8 mouse cellular contexts compared by ENCODE assay signal in the genomic region with DNA sequence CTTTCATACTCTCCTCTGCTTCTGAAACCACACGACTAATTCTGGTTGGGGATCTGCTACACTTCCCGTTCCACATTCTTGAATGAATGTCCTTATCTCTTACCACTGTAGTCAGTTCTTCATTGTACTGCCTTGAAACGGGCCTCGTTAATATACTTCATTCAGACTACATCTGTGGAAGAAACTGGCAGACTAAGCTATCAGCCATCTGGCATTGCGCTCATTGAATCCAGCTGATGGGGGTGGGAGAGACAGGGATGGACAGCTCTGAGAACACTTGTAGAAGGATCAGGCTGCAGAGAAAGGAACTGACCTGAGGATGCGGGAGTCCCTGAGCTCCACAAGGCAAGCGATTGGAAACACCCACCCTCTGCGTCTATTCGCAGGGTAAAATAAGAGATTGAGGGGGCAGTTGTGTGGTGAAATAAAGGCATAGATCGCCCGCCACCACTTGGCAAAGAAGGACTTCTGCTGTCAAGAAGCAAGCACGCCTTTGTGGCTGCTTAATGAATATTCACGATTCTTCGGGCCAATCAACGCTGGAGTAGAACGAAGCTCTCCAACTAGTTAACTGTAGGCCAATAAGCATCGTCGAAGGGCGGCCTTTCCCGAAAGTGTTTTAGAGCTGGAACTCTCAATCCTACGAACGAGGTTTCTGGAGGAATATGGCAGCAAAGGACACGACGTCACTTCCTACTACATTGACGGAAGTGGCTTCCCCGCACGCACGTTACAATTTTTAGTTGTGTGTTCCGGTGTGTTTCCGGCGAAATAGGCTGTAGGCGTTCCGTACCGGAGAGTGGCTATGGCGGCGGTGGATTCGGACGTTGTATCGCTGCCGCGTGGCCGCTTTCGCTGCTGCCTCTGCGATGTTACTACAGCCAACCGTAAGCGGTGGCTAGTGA. TPM values are rescaled to one million over a fixed set of nuclear protein-coding genes. Genes with fewer than 3 reads are reported as not detected.
DNase-seq lines count a peak whose midpoint lies in the region; ATAC-seq and TF ChIP-seq lines count a peak whose summit lies in the region.

A gene (plus strand): TSS at position 713 of the 905 bp plus-strand sequence.

- H3K36me3 ChIP-seq in G1E (replicated peaks) = peaks cover 78% of the 10 kb centered on the region
- H3K36me3 ChIP-seq in forebrain, embryonic 16.5 days (ENCODE audit: control insufficient read depth, insufficient read depth) = peaks cover 28% of the 10 kb centered on the region
- H3K36me3 ChIP-seq in lung, embryonic 14.5 days (ENCODE audit: insufficient read depth) = peaks cover 72% of the 10 kb centered on the region
- peaks cover 40% of the 10 kb centered on the region for H3K36me3 ChIP-seq in thymus, adult 2 months (ENCODE audit: control insufficient read depth, insufficient read depth, low read length)

- TF ChIP-seq POLR2A in olfactory bulb, adult 2 months (IDR thresholded peaks at IDR 0.05; ENCODE audit: insufficient read depth, low read depth, low read length) = no peak
- peak; percentile 43; the same call in 1 of the 2 replicates for TF ChIP-seq POLR2A in thymus, adult 2 months (IDR thresholded peaks at IDR 0.05; ENCODE audit: control insufficient read depth, extremely low read depth, insufficient read depth, low read length, poor library complexity)

- peaks cover 66% of the 10 kb centered on the region for H3K4me1 ChIP-seq in G1E (ENCODE audit: insufficient read depth, low read depth, low read length)
- peaks cover 35% of the 10 kb centered on the region for H3K4me1 ChIP-seq in forebrain, embryonic 16.5 days (replicated peaks; ENCODE audit: control insufficient read depth, insufficient read depth, low read length)
- H3K4me1 ChIP-seq in lung, embryonic 14.5 days (ENCODE audit: insufficient read depth) = no peaks in the 10 kb centered on the region
- no peaks in the 10 kb centered on the region for H3K4me1 ChIP-seq in olfactory bulb, adult 2 months (ENCODE audit: control insufficient read depth, insufficient read depth, low read length)
- peaks cover 10% of the 10 kb centered on the region for H3K4me1 ChIP-seq in thymus, adult 2 months (replicated peaks; ENCODE audit: control insufficient read depth, insufficient read depth, low read length)

- peak within 1 kb of the TSS; percentile 93 for H3K27ac ChIP-seq in forebrain, embryonic 16.5 days (ENCODE audit: low read length)
- peak within 1 kb of the TSS; percentile 93 for H3K27ac ChIP-seq in layer of hippocampus, adult 2 months
- H3K27ac ChIP-seq in lung, embryonic 14.5 days (ENCODE audit: low read depth) = peak within 1 kb of the TSS; percentile 62
- peak within 1 kb of the TSS; percentile 49 for H3K27ac ChIP-seq in olfactory bulb, adult 2 months (ENCODE audit: insufficient read depth, low read depth, low read length)
- H3K27ac ChIP-seq in thymus, adult 2 months (ENCODE audit: control insufficient read depth, insufficient read depth, low read length) = peak within 1 kb of the TSS; percentile 75

- H3K27me3 ChIP-seq in G1E (ENCODE audit: insufficient read depth, low read length) = no peaks in the 10 kb centered on the region
- no peaks in the 10 kb centered on the region for H3K27me3 ChIP-seq in forebrain, embryonic 16.5 days (replicated peaks; ENCODE audit: control insufficient read depth, insufficient read depth, low read length)
- H3K27me3 ChIP-seq in lung, embryonic 14.5 days (ENCODE audit: insufficient read depth, low read length) = no peaks in the 10 kb centered on the region
- H3K27me3 ChIP-seq in thymus, adult 2 months (ENCODE audit: control insufficient read depth, insufficient read depth, low read length) = no peaks in the 10 kb centered on the region

- H3K9ac ChIP-seq in forebrain, embryonic 16.5 days (replicated peaks; ENCODE audit: low read depth, low read length) = peak within 1 kb of the TSS; percentile 73
- H3K9ac ChIP-seq in lung, embryonic 14.5 days = peak within 1 kb of the TSS; percentile 85

- intact Hi-C loops in heart, postnatal 36 days (cut with DNase I) = no loop called here

- under 1% methylated on average over 46 of the region's 46 CpGs for WGBS in forebrain, embryonic 16.5 days
- WGBS in lung, embryonic 14.5 days = 3% methylated on average over 46 of the region's 46 CpGs
- under 1% methylated on average over 46 of the region's 46 CpGs for WGBS in olfactory bulb, adult 2 months
- WGBS in thymus, adult 2 months = 1% methylated on average over 46 of the region's 46 CpGs

- DNase-seq in G1E (ENCODE audit: low spot score) = peak; percentile 76
- DNase-seq in cerebellum, adult 18-20 months = peak; percentile 85 to 91
- DNase-seq in heart, postnatal 36 days = peak; percentile 88 to 92
- peak; percentile 93 to 95 for DNase-seq in layer of hippocampus, adult 2 months (ENCODE audit: low spot score in 2 of 2)
- DNase-seq in lung, embryonic 14.5 days = peak; percentile 100
- DNase-seq in thymus, adult 2 months = peak; percentile 88

- peak within 1 kb of the TSS; percentile 98 for H3K4me2 ChIP-seq in forebrain, embryonic 16.5 days (ENCODE audit: low read length)
- H3K4me2 ChIP-seq in lung, embryonic 14.5 days = peak within 1 kb of the TSS; percentile 84

- peak; percentile 92 for ATAC-seq in G1E (ENCODE audit: extremely low read depth, insufficient number of reproducible peaks, low FRiP score, poor library complexity, severe bottlenecking)
- ATAC-seq in forebrain, embryonic 16.5 days = peak; percentile 96
- ATAC-seq in lung, embryonic 14.5 days (ENCODE audit: insufficient read depth) = peak; percentile 95

- no peak for TF ChIP-seq CTCF in G1E (IDR thresholded peaks at IDR 0.05; ENCODE audit: low read depth, low read length)
- TF ChIP-seq CTCF in layer of hippocampus, adult 2 months (conservative IDR thresholded peaks at IDR 0.05) = peak; percentile 25
- TF ChIP-seq CTCF in lung, embryonic 14.5 days (IDR thresholded peaks at IDR 0.05; ENCODE audit: low read depth) = no peak
- TF ChIP-seq CTCF in olfactory bulb, adult 2 months (IDR thresholded peaks at IDR 0.05; ENCODE audit: insufficient read depth, low read depth, low read length) = no peak
- no peak for TF ChIP-seq CTCF in thymus, adult 2 months (IDR thresholded peaks at IDR 0.05; ENCODE audit: borderline replicate concordance, control insufficient read depth, extremely low read depth, insufficient read depth, low read length, poor library complexity)

- H3K4me3 ChIP-seq in G1E (ENCODE audit: low read depth, low read length) = peak within 1 kb of the TSS; percentile 78
- H3K4me3 ChIP-seq in forebrain, embryonic 16.5 days (replicated peaks; ENCODE audit: low read length) = peak within 1 kb of the TSS; percentile 79
- peak within 1 kb of the TSS; percentile 98 for H3K4me3 ChIP-seq in layer of hippocampus, adult 2 months
- H3K4me3 ChIP-seq in lung, embryonic 14.5 days (ENCODE audit: low read depth, low read length) = peak within 1 kb of the TSS; percentile 83
- peak within 1 kb of the TSS; percentile 72 for H3K4me3 ChIP-seq in olfactory bulb, adult 2 months (ENCODE audit: insufficient read depth, low read depth, low read length)
- H3K4me3 ChIP-seq in thymus, adult 2 months (ENCODE audit: control insufficient read depth, insufficient read depth, low read length) = peak within 1 kb of the TSS; percentile 83

- no peaks in the 10 kb centered on the region for H3K9me3 ChIP-seq in G1E (replicated peaks)
- no peaks in the 10 kb centered on the region for H3K9me3 ChIP-seq in forebrain, embryonic 16.5 days (ENCODE audit: control insufficient read depth, low read length)
- H3K9me3 ChIP-seq in lung, embryonic 14.5 days (ENCODE audit: low read depth, low read length) = no peaks in the 10 kb centered on the region

RNA-seq across cellular contexts. Expression of the gene that starts here (rescaled TPM):
- total RNA-seq in G1E (2014; fragmentation: Nextera tagmentation) = 17.8 and 25.6 TPM in 2 replicates
- 32.3 and 37.3 TPM in 2 replicates for total RNA-seq in G1E (2017)
- polyA plus RNA-seq in G1E (2012) = 60.9 and 74.1 TPM in 2 replicates
- polyA plus RNA-seq in forebrain, embryonic 16.5 days (2015; fragmentation: Nextera tagmentation; extraction: Ambion mirVana) = 33.6 and 35.5 TPM in 2 replicates
- 1 to 10 TPM; 8.1 to 8.9 TPM for total RNA-seq in heart, postnatal 36 days (2021)
- 10 to 100 TPM; 20.7 to 20.8 TPM for total RNA-seq in layer of hippocampus, adult 2 months (2021)
- 27.4 and 28.4 TPM in 2 replicates for polyA plus RNA-seq in lung, embryonic 14.5 days (2014; fragmentation: Nextera tagmentation; extraction: Ambion mirVana)
- not detected in 2 replicates for polyA plus RNA-seq in olfactory bulb, adult 2 months (2012; ENCODE audit: insufficient read depth, insufficient read length, low replicate concordance, missing spikeins)
- polyA plus RNA-seq in thymus, adult 2 months (2012; rRNA removed) = 39.4 and 42.0 TPM in 2 replicates

Comparison
In these comparisons a context has a peak if more than half of its experiments do, and no peak if none do; other contexts are left out.
1. Peak in every context shown above with its lines: DNase-seq, ATAC-seq, H3K4me3 ChIP-seq and H3K27ac ChIP-seq.
2. RNA of the gene that starts here (polyA plus RNA-seq): 60.9 to 74.1 TPM in G1E, 39.4 to 42.0 TPM in thymus, adult 2 months, 33.6 to 35.5 TPM in forebrain, embryonic 16.5 days and 27.4 to 28.4 TPM in lung, embryonic 14.5 days; not detected in olfactory bulb, adult 2 months; every median in the first group is over 10 times any median in the second.